Mouse (Mus musculus) liver, embryonic 11.5 days (tissue): ENCODE measurements around the gene Sertad1. TPM values are rescaled to one million over a fixed set of nuclear protein-coding genes. Genes with fewer than 3 reads are reported as not detected.
A peak's percentile ranks its signal among the peaks of the same experiment; 100 is the strongest.

ENCODE experiments used
- ATAC-seq: fragments of 200-750 bp; cut with Nextera tagmentation; replicated peaks from 2 replicates; pipeline ENCODE4 v1.8.0; 2017; ENCODE audit warnings: moderate number of reproducible peaks, mild to moderate bottlenecking, moderate TSS enrichment, moderate library complexity; ENCODE audit not compliant: low FRiP score
- DNase-seq: peaks from one replicate; pipeline ENCODE4 v3.0.0-alpha.2; 2017; ENCODE audit warnings: low spot score
- H3K27ac ChIP-seq: fragments of 300-500 bp; sonication (generic); 2 replicates; pipeline ENCODE4 v1.5.1; 2014; ENCODE audit warnings: mild to moderate bottlenecking, low read depth, low read length, control low read depth
- H3K27me3 ChIP-seq: fragments of 300-500 bp; sonication (generic); replicated peaks from 2 replicates; pipeline ENCODE4 v1.6.1; 2014; ENCODE audit warnings: low read length, mixed read lengths; ENCODE audit not compliant: control insufficient read depth, insufficient read depth
- H3K36me3 ChIP-seq: fragments of 300-500 bp; sonication (generic); 2 replicates; pipeline ENCODE4 v1.6.1; 2014; ENCODE audit warnings: mild to moderate bottlenecking, low read length, moderate library complexity, mixed read lengths; ENCODE audit not compliant: control insufficient read depth, insufficient read depth
- H3K4me1 ChIP-seq: fragments of 300-500 bp; sonication (generic); replicated peaks from 2 replicates; pipeline ENCODE4 v1.6.1; 2014; ENCODE audit warnings: low read length, mixed read lengths; ENCODE audit not compliant: control insufficient read depth, insufficient read depth
- H3K4me2 ChIP-seq: fragments of 300-500 bp; sonication (generic); 2 replicates; pipeline ENCODE4 v1.6.1; 2014; ENCODE audit warnings: mild to moderate bottlenecking, control low read depth, moderate library complexity
- H3K4me3 ChIP-seq: fragments of 300-500 bp; sonication (generic); 2 replicates; pipeline ENCODE4 v1.5.1; 2014; ENCODE audit warnings: low read depth, low read length, control low read depth
- H3K9ac ChIP-seq: fragments of 300-500 bp; sonication (generic); 2 replicates; pipeline ENCODE4 v1.6.1; 2014; ENCODE audit warnings: low read depth, low read length, control low read depth
- H3K9me3 ChIP-seq: fragments of 300-500 bp; sonication (generic); 2 replicates; pipeline ENCODE4 v1.6.1; 2016; ENCODE audit warnings: low read length, inconsistent platforms, mixed read lengths; ENCODE audit not compliant: control insufficient read depth
- WGBS: fragments of 180-500 bp; shearing (Covaris S2); extraction: QIAGEN DNeasy Blood & Tissue Kit; methylation state at CpG from one replicate; pipeline ENCODE4 v1.1.7; 2014; 5-methylcytosine and 5-hydroxymethylcytosine counted together
- polyA plus RNA-seq: library from polyadenylated mRNA; unstranded; fragments of >200 nt; fragmentation: Nextera tagmentation; extraction: Ambion mirVana; gene quantifications from 2 replicates; pipeline ENCODE4 v1.2.1, GENCODE M21; 2014

Gene Sertad1
- polyA plus RNA-seq, 1 experiment from 2014 or later: 24.3 TPM

- 59% methylated on average over 4 of the region's 4 CpGs for WGBS
- no peak for ATAC-seq
- Histone ChIP-seq H3K9ac (no peak overlapping the region), H3K4me1 (peaks cover 6% of the 10 kb centered on the region), H3K9me3 (no peaks in the 10 kb centered on the region), H3K27me3 (no peaks in the 10 kb centered on the region), H3K4me3 (no peak overlapping the region), H3K36me3 (no peaks in the 10 kb centered on the region), H3K4me2 (no peak overlapping the region), H3K27ac (no peak overlapping the region)
- DNase-seq: no peak
Observed at GRCm38 (mm10) chr7:27501620-27502019, 14.9 kb downstream of the Sertad1 start.

GRCm38 (mm10) chr7:27506765-27507370, 20.2 kb downstream of the Sertad1 start:
- no peak for DNase-seq
- Histone ChIP-seq H3K4me1 (peaks cover 7% of the 10 kb centered on the region), H3K4me3 (peak overlapping the region; percentile 68)

GRCm38 (mm10) chr7:27507711-27508647, 21.3 kb downstream of the Sertad1 start:
- no peaks in the 10 kb centered on the region for H3K27me3 ChIP-seq
- ATAC-seq: peak; percentile 93
- H3K4me2 ChIP-seq: peak overlapping the region; percentile 80
- peak overlapping the region; percentile 99 for H3K27ac ChIP-seq
- under 1% methylated on average over 54 of the region's 54 CpGs for WGBS
- DNase-seq: peak; percentile 100
- peak overlapping the region; percentile 68 for H3K4me3 ChIP-seq
- peaks cover 7% of the 10 kb centered on the region for H3K4me1 ChIP-seq
- H3K9me3 ChIP-seq: no peaks in the 10 kb centered on the region
- no peaks in the 10 kb centered on the region for H3K36me3 ChIP-seq
- peak overlapping the region; percentile 76 for H3K9ac ChIP-seq

More at GRCm38 (mm10) chr7:27506765-27507370, 20.2 kb downstream of the Sertad1 start:
- Histone ChIP-seq H3K27ac (peak overlapping the region; percentile 99), H3K9ac (peak overlapping the region; percentile 54), H3K4me2 (peak overlapping the region; percentile 80), H3K27me3 (no peaks in the 10 kb centered on the region), H3K9me3 (no peaks in the 10 kb centered on the region), H3K36me3 (no peaks in the 10 kb centered on the region)
- WGBS: 49% methylated on average over 9 of the region's 9 CpGs
- no peak for ATAC-seq

GRCm38 (mm10) chr7:27508648-27509005, 21.9 kb downstream of the Sertad1 start:
- Histone ChIP-seq H3K9ac (no peak overlapping the region), H3K36me3 (no peaks in the 10 kb centered on the region), H3K4me3 (peak overlapping the region; percentile 68), H3K27ac (peak overlapping the region; percentile 82), H3K9me3 (no peaks in the 10 kb centered on the region), H3K4me2 (peak overlapping the region; percentile 80), H3K4me1 (peaks cover 7% of the 10 kb centered on the region), H3K27me3 (no peaks in the 10 kb centered on the region)
- ATAC-seq: peak; percentile 78
- 20% methylated on average over 6 of the region's 6 CpGs for WGBS
- DNase-seq: peak; percentile 55

GRCm38 (mm10) chr7:27510809-27511208, 24.1 kb downstream of the Sertad1 start:
- Histone ChIP-seq H3K9ac (no peak overlapping the region), H3K4me2 (no peak overlapping the region), H3K27me3 (no peaks in the 10 kb centered on the region), H3K36me3 (no peaks in the 10 kb centered on the region), H3K9me3 (no peaks in the 10 kb centered on the region), H3K27ac (no peak overlapping the region), H3K4me3 (no peak overlapping the region), H3K4me1 (peaks cover 7% of the 10 kb centered on the region)
- DNase-seq (no peak), ATAC-seq (no peak)
- WGBS: 90% methylated on average over 2 of the region's 2 CpGs

- H3K4me3 ChIP-seq: no peak overlapping the region
- no peaks in the 10 kb centered on the region for H3K27me3 ChIP-seq
- DNase-seq: no peak
- H3K4me1 ChIP-seq: no peaks in the 10 kb centered on the region
- no peaks in the 10 kb centered on the region for H3K9me3 ChIP-seq
- no peak overlapping the region for H3K27ac ChIP-seq
- H3K9ac ChIP-seq: no peak overlapping the region
- no peak overlapping the region for H3K4me2 ChIP-seq
- no peak for ATAC-seq
- WGBS: 72% methylated on average over 9 of the region's 9 CpGs
- H3K36me3 ChIP-seq: peaks cover 3% of the 10 kb centered on the region; the same call in 1 of the 2 replicates
Observed at GRCm38 (mm10) chr7:27514961-27515360, 28.3 kb downstream of the Sertad1 start.

GRCm38 (mm10) chr7:27518314-27518713, 31.6 kb downstream of the Sertad1 start:
- Histone ChIP-seq H3K27ac (no peak overlapping the region), H3K4me3 (no peak overlapping the region), H3K4me1 (no peaks in the 10 kb centered on the region), H3K27me3 (no peaks in the 10 kb centered on the region), H3K9ac (no peak overlapping the region), H3K36me3 (peaks cover 3% of the 10 kb centered on the region; the same call in 1 of the 2 replicates), H3K9me3 (no peaks in the 10 kb centered on the region), H3K4me2 (no peak overlapping the region)
- DNase-seq (no peak), ATAC-seq (no peak)
- 74% methylated on average over 9 of the region's 9 CpGs for WGBS

GRCm38 (mm10) chr7:27520104-27520503, 33.4 kb downstream of the Sertad1 start:
- no peak overlapping the region for H3K27ac ChIP-seq
- ATAC-seq (no peak), DNase-seq (no peak)
- no peaks in the 10 kb centered on the region for H3K4me1 ChIP-seq
- H3K9ac ChIP-seq: no peak overlapping the region
- no peak overlapping the region for H3K4me3 ChIP-seq
- no peaks in the 10 kb centered on the region for H3K9me3 ChIP-seq
- H3K36me3 ChIP-seq: peaks cover 3% of the 10 kb centered on the region; the same call in 1 of the 2 replicates
- H3K27me3 ChIP-seq: no peaks in the 10 kb centered on the region
- H3K4me2 ChIP-seq: no peak overlapping the region
